Mouse (Mus musculus) urinary bladder, postnatal 36 days (tissue): ENCODE measurements around the gene Stag2.
A peak's percentile ranks its signal among the peaks of the same experiment; 100 is the strongest.

Source experiments
- DNase-seq, 2 experiments: peaks; one replicate each; pipeline ENCODE4 v3.0.0; 2022; ENCODE audit warnings: low spot score in 2 of 2, mixed read lengths in 1 of 2

The Stag2 gene

GRCm38 (mm10) chrX:42148788-42149556, at the start of gene Stag2:
Gene Stag2, plus strand, starts transcription at chrX:42149317.
- DNase-seq: peak; percentile 71 to 88

- no peak for DNase-seq
These were observed 42.0 kb upstream of the Stag2 start for GRCm38 (mm10) chrX:42107137-42107536.

- no peak for DNase-seq
These were observed 38.5 kb upstream of the Stag2 start for GRCm38 (mm10) chrX:42110585-42110984.

GRCm38 (mm10) chrX:42119442-42120048, 29.6 kb upstream of the Stag2 start:
- DNase-seq: no peak

GRCm38 (mm10) chrX:42124963-42125697, 24.0 kb upstream of the Stag2 start:
- no peak for DNase-seq

GRCm38 (mm10) chrX:42139882-42140281, 9.2 kb upstream of the Stag2 start:
- DNase-seq: no peak

- DNase-seq: no peak
These were observed 6.5 kb upstream of the Stag2 start for GRCm38 (mm10) chrX:42142620-42143019.

GRCm38 (mm10) chrX:42143991-42144390, 5.1 kb upstream of the Stag2 start:
- no peak for DNase-seq

GRCm38 (mm10) chrX:42148016-42148451, 1.1 kb upstream of the Stag2 start:
- DNase-seq: peak in 1 of 2 experiments; percentile 9

GRCm38 (mm10) chrX:42149557-42150345, 634 bp downstream of the Stag2 start:
- peak; percentile 6 to 11 for DNase-seq

- DNase-seq: peak; percentile 50 to 60
These were observed 1.4 kb downstream of the Stag2 start for GRCm38 (mm10) chrX:42150346-42151023.

GRCm38 (mm10) chrX:42151024-42151754, 2.1 kb downstream of the Stag2 start:
- DNase-seq: no peak

- peak; percentile 66 to 83 for DNase-seq
These were observed 2.8 kb downstream of the Stag2 start for GRCm38 (mm10) chrX:42151903-42152369.

- DNase-seq: peak in 1 of 2 experiments; percentile 1
These were observed 3.9 kb downstream of the Stag2 start for GRCm38 (mm10) chrX:42153056-42153455.

GRCm38 (mm10) chrX:42165455-42165854, 16.3 kb downstream of the Stag2 start:
- DNase-seq: no peak

GRCm38 (mm10) chrX:42170811-42171210, 21.7 kb downstream of the Stag2 start:
- DNase-seq: no peak

- DNase-seq: no peak
These were observed 38.5 kb downstream of the Stag2 start for GRCm38 (mm10) chrX:42187590-42187989.

- no peak for DNase-seq
These were observed 39.8 kb downstream of the Stag2 start for GRCm38 (mm10) chrX:42188825-42189426.

GRCm38 (mm10) chrX:42194608-42195007, 45.5 kb downstream of the Stag2 start:
- DNase-seq: no peak

- no peak for DNase-seq
These were observed 53.4 kb downstream of the Stag2 start for GRCm38 (mm10) chrX:42202482-42202881.
